Mouse (Mus musculus) thymus, postnatal 0 days (tissue): ENCODE measurements at regions not wholly inside any gene's neighbourhood (a gene's known extent, or its start where the extent isn't known, plus 50 kb on each side); places are given as distances from the start of the nearest gene placed in this dataset.

Experiments
- DNase-seq: peaks from one replicate; pipeline ENCODE4 v3.0.0-alpha.2; 2015; ENCODE audit warnings: low spot score

DNA sequence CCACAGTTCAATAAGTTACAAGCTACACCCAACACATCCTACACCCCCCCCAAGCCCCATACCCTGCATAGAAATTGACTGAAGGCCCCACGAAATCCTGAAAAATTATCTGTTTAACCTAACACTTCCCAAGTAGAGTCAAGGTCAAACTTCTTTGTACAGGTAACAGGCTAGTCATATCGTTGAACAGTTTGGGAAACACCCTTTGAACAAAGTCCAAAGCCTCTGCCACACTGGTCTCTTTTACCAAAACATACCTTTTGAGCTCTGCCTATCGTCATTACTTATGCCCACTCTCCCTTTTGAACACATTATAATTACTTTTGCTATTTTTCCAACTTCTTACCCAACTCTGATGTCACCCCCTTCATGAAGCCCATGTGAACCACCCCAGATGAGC is 117.0 kb upstream of the Nr2f2 start:
- DNase-seq, result no peak

DNA sequence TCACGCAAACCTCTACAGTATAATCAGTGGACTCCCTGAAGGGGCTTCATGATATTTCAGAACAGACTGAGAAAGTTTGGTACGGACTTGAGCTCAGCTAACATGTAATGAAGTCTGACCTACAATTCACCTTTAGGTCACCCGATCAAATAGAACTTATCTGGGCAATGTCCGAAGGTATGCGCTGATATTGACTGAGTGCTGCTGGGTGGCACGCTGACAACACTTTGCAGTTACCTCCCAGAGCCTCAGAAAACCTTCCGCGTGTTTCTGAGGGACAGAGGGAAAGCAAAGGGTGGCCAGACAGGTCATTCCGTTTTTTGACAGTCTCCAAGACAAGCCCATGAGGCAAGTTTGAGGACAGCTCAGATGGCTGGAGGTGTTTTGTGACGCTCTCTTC is 115.3 kb upstream of the Nr2f2 start:
- no peak for DNase-seq

DNA sequence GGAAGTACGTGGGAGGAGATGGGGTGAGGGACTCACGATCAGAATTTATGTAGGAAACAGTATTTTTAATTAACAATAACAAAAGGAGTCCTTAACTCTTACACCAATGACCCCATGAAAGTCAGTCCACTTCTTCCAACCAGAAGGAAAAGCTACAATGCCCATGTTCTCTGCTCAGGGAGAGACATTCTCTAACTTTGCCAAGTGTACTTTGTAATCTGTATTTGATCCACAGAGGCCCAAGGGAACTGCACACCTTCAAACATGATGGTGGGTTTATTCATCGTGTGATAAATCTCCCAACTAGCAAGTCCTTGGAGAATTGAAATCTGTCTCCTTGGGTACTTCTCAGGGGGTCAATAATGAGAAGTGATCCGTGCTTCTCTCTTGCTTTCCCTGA is 106.3 kb upstream of the Nr2f2 start:
- no peak for DNase-seq

DNA sequence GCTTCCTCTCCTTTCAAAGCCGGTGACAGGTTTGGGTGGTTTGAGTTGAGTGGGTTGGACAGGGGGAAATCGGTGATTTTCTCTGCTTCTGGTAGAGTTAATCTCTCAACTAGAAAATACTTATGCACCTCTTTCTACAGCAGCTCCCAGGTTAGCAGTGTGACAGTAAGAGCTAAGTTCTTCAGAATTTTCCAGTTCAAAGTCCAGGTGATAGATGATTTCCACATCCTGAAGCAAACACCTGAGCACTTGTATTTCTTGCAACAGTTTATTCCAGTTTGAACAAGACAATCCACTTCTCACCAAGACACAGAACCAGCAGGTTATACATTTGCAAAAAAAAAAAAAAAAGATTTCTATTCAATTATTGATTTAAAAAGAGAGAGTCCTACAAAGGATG is 104.0 kb upstream of the Nr2f2 start:
- no peak for DNase-seq

DNA sequence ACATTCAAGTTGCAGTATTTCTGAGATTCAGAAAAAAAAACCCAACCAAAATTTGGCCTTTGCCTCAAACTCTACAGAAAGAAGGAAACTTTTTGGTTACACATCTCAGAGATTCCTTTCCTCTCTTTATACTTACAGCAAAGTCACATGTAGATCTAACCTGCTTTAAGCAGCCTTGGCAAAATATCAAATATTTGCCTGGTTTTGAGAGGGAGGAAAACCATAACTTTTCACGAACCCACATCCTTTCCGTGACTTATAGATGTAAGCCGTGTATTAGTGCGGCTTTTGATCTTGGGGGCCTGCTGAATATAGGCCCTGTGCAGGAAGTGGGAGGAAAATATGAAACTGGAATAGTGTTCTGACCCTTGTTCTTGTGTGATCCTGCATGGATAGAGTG is 95.6 kb upstream of the Nr2f2 start:
- no peak for DNase-seq

DNA sequence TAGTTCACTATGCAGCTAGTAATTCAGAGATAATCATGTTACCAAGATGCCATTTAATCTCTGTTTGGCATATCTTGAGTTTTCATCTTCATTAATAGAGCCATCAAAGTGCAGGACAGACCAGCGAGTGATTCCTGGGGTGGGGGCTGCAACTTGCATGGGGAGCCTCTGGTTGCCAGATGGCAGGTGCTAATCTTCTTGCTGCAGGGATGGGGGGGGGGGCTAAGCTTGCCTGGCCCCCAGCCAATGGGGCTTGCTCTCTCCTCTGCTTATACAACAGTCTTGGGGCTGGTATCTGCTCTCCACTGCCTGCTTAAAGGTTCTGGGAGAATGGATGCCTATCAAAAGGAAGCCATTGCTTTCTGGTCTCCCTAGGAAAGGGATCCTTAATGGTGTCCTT is 88.0 kb upstream of the Nr2f2 start:
- DNase-seq, result no peak

DNA sequence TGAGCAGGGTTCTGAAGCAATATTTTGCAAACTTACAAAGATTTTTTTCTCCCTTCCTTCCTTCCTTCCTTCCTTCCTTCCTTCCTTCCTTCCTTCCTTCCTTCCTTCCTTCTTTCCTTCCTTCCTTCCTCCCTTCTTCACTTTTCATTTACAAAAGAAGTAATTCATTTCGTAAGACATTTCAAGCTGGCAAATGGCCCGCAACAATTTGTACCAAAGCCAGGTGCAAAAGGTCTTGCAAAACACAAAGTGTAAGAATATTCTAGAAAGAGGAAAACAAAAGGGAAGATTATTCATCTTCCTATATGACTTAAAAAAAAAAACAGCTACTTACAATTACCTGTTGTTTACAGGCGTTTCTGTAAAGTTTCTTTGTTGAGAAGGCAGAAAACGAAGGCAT is 86.3 kb upstream of the Nr2f2 start:
- DNase-seq, result no peak

DNA sequence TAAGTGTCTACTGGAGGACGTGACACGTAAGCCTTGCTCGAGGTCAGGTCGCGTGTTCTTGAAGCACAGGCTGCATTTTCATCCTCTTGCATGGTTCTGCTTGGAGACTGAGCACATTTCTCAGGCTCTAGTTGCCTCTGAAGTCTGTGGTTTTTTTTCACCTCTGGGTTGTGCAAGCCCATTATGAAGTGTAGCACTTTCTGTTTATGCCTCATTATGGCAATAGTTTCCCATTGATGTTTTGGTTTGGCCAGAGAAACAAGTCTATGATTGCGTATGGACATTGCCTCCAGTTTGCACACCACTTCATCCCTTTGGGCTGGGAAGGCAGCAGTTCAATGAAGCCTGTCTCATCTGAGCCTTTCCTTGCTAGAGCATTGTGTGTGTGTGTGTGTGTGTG is 72.4 kb upstream of the Nr2f2 start:
- no peak for DNase-seq

DNA sequence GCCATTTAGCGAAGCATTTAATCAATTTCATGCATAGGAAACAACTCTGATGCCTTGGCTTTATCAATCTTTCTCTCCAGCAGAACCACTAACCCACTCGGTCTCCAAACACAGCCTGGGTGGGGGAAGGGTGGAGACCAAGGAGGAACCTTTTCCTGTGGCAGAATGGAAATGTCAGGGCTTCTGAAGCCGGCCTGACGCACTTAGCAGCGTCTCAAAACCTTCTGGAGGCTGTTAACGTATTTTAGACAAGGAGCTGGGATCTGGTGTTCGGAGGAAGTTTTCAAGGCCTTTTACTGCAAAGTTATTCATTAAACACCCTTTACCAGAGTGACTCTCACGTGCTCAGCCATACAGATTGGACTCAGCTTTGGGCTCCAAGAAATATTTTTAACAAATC is 67.3 kb upstream of the Nr2f2 start:
- no peak for DNase-seq

DNA sequence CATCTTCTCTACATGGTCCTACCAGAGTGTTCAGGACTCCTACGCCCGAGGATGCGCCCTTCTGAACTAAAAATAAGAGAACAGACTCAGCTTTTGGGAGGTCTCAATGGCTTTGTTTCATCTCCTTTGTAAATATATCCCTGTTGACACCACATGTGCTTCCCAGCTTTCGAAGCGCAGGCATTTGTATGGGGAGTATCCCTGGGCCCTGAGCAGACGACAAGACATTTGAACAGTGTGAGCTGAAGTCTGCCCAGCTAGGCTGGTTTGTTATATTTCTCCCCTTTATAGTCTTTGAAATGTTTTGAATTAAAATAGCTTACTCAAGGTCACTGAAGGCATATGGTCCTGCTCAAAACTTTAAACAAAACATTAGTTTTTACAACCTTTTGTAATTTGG is 66.8 kb upstream of the Nr2f2 start:
- DNase-seq, result no peak

DNA sequence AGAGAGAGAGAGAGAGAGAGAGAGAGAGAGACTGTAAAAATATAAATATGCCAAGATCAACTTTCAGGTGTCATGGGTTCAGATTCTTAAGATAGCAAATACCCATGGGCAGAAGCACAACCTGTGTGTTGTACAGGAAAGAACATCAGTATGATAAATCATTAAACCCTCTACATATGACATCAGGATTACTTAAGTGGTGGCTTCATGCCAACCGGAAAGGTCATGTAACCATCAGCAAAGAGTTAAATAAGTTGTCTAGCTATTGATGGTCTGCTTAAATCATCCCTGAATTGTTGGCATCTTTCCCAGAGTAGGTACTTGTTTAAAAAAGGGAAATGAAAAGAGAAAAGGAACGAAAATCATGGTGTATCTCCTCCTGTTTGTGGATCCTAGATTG is 65.2 kb upstream of the Nr2f2 start:
- DNase-seq, result no peak

DNA sequence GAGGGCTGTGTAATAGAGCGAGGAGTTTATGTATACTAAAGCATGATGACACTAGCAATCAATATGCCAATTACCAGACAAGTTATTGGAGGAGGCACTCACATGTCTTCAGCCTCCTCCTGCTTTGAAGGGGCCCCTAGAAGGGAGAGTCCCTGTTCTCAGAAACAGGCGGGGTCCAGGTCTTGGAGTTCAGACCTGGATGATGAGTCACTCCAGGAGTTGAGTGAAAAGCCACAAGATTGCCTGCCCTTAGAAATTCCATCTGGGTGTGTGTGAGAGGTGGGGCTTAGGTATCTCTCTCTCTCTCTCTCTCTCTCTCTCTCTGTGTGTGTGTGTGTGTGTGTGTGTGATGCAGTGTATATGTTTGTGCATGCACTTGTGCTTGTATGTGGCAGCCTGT is 62.8 kb upstream of the Nr2f2 start:
- DNase-seq, result no peak

DNA sequence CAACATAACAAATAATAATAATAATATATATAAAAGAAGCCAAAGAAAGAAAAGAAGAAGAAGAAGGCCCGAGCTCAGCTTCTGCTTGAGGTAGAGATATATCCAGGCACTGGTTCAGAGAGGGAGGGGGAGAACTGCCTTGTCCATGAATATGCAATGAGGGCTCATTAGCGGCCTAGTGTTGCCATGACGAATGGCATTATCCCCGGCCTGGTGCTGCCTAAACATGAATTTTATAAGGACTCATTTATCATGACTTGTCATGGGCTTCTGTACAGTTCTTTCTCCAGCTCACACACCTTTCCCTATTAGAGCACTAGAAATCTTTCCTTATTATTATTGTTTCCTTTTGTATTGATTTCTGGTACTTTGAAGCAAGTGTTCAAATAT is 57.7 kb upstream of the Nr2f2 start:
- DNase-seq, result no peak

DNA sequence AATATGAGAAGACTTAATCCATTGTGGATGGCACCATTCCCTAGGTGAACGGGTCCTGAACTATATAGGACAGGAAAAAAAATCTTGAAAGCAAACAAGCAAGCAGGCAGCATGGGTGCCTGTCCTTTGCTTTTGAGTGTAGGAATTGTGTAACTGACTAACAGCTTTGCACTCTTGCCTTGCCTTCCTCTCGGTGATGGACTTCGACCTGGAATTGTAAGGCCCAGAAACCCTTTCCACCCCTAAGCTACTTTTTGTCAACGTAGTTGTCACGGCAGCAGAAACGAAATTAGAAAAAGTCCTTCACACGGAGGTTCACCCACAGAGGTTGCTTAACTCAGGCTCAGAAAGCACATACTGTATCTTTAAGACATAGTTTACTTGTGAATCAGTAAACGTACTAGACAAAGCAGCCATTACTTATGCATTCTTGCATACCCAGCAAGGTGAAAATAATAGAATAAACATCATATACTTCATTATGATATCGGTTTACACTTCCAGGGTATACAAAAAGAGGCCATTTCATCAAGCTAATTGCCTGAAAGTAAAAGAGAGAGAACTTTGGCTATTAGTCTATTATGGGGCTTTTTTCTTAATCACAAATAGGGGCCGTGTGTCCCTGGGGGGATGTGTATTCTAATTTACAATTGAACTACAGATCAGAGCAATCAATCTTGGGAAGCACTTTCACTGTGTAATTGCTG is 57.1 kb upstream of the Nr2f2 start:
- no peak for DNase-seq

DNA sequence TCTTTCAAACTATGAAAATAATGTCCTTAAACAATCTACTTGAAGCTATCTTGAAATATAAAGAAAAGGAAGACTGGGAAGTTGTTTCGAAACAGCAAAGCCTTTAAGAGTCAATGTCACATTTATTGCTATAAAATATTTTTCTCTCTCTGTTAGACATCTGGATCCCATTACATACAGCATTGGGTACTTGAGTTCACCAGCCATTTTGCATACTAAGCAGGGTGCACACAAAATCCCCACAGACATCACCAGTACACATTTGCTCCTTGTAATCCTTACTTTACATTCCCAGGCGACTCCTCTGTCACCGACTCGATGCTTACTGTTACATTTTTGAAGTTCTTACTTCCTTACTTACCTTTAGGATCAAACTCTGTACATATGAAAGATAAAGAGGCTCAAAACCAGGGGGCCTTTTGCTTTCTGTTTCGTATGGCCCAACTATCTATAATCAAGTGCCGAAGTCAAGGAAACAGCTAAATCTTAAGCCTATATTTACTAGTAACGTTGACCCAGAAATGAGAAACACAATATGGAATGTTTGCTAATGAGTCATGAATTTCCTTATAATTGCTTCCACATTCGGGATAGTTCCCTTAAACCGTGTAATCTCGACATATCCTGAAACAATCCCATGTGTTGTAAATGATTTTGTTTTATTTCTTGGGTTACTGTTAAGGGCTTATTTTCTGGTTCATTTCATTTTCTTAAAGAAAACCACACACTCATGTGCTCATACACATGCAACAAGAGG is 49.8 kb upstream of the Nr2f2 start:
- no peak for DNase-seq
